Mouse (Mus musculus) intestine, postnatal 0 days (tissue): Measurements from ENCODE around the gene Cfap157. TPM values are rescaled to one million over a fixed set of nuclear protein-coding genes. Genes with fewer than 3 reads are reported as not detected.

Experiments
- ATAC-seq: fragments of 200-750 bp; cut with Nextera tagmentation; 2 replicates; pipeline ENCODE4 v1.8.0; 2017; ENCODE audit warnings: mild to moderate bottlenecking, moderate TSS enrichment, moderate library complexity
- H3K27ac ChIP-seq: fragments of 300-500 bp; sonication (generic); 2 replicates; pipeline ENCODE4 v1.5.1; 2014; ENCODE audit warnings: mild to moderate bottlenecking, low read depth, low read length, moderate library complexity
- H3K27me3 ChIP-seq: fragments of 300-500 bp; sonication (generic); replicated peaks from 2 replicates; pipeline ENCODE4 v1.6.1; 2014; ENCODE audit warnings: low read length, mixed read lengths; ENCODE audit not compliant: control insufficient read depth, insufficient read depth
- H3K36me3 ChIP-seq: fragments of 300-500 bp; sonication (generic); 2 replicates; pipeline ENCODE4 v1.6.1; 2014; ENCODE audit warnings: mild to moderate bottlenecking, moderate library complexity; ENCODE audit not compliant: control insufficient read depth, insufficient read depth
- H3K4me1 ChIP-seq: fragments of 300-500 bp; sonication (generic); replicated peaks from 2 replicates; pipeline ENCODE4 v1.6.1; 2014; ENCODE audit warnings: antibody characterized with exemption, low read length, mixed read lengths; ENCODE audit not compliant: control insufficient read depth, insufficient read depth
- H3K4me2 ChIP-seq: fragments of 300-500 bp; sonication (generic); replicated peaks from 2 replicates; pipeline ENCODE4 v1.6.1; 2014; ENCODE audit warnings: low read depth, mild to moderate bottlenecking, moderate library complexity
- H3K4me3 ChIP-seq: fragments of 300-500 bp; sonication (generic); 2 replicates; pipeline ENCODE4 v1.5.1; 2014; ENCODE audit warnings: low read depth, low read length
- H3K9ac ChIP-seq: fragments of 300-500 bp; sonication (generic); 2 replicates; pipeline ENCODE4 v1.6.1; 2014; ENCODE audit warnings: mild to moderate bottlenecking, low read depth, low read length
- H3K9me3 ChIP-seq: fragments of 300-500 bp; sonication (generic); 2 replicates; pipeline ENCODE4 v1.6.1; 2016; ENCODE audit warnings: mixed run types; ENCODE audit not compliant: control insufficient read depth
- CTCF ChIP-seq: sonication (generic); IDR thresholded peaks from 2 replicates; pipeline ENCODE4 v1.5.1; 2016; ENCODE audit warnings: low read depth, mild to moderate bottlenecking, control low read depth, antibody characterized with exemption, moderate library complexity
- WGBS: fragments of 180-500 bp; shearing (Covaris S2); extraction: QIAGEN DNeasy Blood & Tissue Kit; methylation state at CpG from one replicate; pipeline ENCODE4 v1.1.7; 2014; 5-methylcytosine and 5-hydroxymethylcytosine counted together
- polyA plus RNA-seq: library from polyadenylated mRNA; unstranded; fragments of >200 nt; fragmentation: Nextera tagmentation; extraction: Ambion mirVana; gene quantifications from 2 replicates; pipeline ENCODE4 v1.2.1, GENCODE M21; 2015

The Cfap157 gene
- polyA plus RNA-seq, 1 experiment from 2014 or later: 0.76 TPM

DNA sequence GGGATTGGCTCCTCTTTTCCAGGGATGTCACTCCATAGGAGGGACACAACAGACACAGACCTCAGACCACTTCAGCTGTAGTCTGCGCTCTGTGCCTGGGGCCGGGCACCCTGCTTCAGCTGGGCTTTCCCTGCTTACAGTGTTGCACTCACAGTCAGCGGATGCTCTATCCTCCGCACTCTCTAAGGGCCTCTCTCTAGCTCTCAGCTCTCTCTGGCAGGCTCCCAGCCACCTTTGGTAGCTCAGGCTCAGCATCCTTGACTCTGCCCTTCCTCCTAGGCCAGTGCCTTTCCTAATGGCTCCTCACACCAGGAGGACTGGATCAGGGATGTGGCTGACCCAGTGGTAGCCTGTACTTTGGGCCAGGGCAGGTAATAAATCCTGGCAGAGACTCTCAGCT lies 52.3 kb downstream of the Cfap157 start:
- no peak overlapping the region for H3K4me3 ChIP-seq
- H3K4me2 ChIP-seq: no peak overlapping the region
- no peak overlapping the region for H3K9ac ChIP-seq
- H3K9me3 ChIP-seq: no peaks in the 10 kb centered on the region
- H3K36me3 ChIP-seq: no peaks in the 10 kb centered on the region
- no peaks in the 10 kb centered on the region for H3K27me3 ChIP-seq
- H3K4me1 ChIP-seq: no peaks in the 10 kb centered on the region
- 50% methylated on average over 4 of the region's 4 CpGs for WGBS
- no peak for TF ChIP-seq CTCF
- no peak for ATAC-seq
- no peak overlapping the region for H3K27ac ChIP-seq

- no peak for ATAC-seq
- WGBS: 49% methylated on average over 11 of the region's 11 CpGs
- H3K4me2 ChIP-seq: no peak overlapping the region
- no peaks in the 10 kb centered on the region for H3K27me3 ChIP-seq
- H3K9me3 ChIP-seq: no peaks in the 10 kb centered on the region
- TF ChIP-seq CTCF: no peak
- H3K36me3 ChIP-seq: no peaks in the 10 kb centered on the region
- no peak overlapping the region for H3K4me3 ChIP-seq
- H3K4me1 ChIP-seq: no peaks in the 10 kb centered on the region
- H3K9ac ChIP-seq: no peak overlapping the region; the same call in 1 of the 2 replicates
- H3K27ac ChIP-seq: 0 out of 2 replicates have a peak overlapping the region, but pooled peaks have one; percentile 28
Observed at GRCm38 (mm10) chr2:32730854-32731253, 53.4 kb downstream of the Cfap157 start.

DNA sequence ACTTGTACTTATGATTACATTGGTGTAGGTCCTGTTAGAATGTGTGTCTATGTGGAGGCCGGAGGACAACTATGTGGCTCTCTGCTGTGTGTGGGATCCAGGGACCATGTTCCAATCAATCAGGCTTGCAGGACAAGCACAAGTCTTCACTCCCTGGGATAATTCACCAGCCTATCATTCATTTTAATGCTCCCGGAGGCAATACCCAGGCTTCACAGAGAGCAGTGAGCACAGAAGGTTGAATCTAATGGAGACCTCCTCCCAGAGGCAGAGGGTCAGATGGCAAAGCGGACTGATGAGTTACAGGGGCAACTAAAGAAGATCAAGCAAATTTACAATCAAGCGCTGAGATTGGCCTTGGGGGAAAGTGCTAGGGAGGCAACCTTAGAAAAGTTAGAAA lies 54.7 kb downstream of the Cfap157 start:
- Histone ChIP-seq H3K4me3 (no peak overlapping the region), H3K36me3 (no peaks in the 10 kb centered on the region), H3K9ac (no peak overlapping the region), H3K4me2 (peak overlapping the region; percentile 61; the same call in 1 of the 2 replicates), H3K27me3 (no peaks in the 10 kb centered on the region), H3K9me3 (no peaks in the 10 kb centered on the region), H3K4me1 (no peaks in the 10 kb centered on the region), H3K27ac (no peak overlapping the region)
- WGBS: 70% methylated on average over 4 of the region's 4 CpGs
- no peak for TF ChIP-seq CTCF
- ATAC-seq: no peak

DNA sequence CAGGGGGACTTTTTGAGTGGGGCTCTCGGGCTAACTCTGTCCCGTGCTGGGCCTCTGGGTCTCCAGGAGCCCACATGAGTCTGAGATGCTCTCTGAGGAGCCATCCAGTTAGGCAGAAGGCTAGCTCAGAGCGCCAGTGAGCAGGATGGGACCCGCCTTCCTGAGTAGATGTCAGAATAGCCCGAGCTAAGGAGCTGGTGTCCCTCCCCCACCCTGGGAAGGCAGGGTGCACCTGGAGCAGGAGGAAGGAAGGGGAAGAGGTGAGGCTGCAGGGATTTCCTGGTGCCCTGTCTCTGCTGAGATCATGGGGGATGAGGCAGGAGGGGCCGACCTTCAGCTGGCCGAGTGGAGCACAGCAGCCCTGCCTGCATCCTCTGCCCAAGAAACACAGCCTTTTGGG lies 55.8 kb downstream of the Cfap157 start:
- H3K4me1 ChIP-seq: no peaks in the 10 kb centered on the region
- no peaks in the 10 kb centered on the region for H3K9me3 ChIP-seq
- H3K4me3 ChIP-seq: peak overlapping the region; percentile 31; the same call in 1 of the 2 replicates
- H3K27me3 ChIP-seq: no peaks in the 10 kb centered on the region
- 40% methylated on average over 7 of the region's 7 CpGs for WGBS
- no peaks in the 10 kb centered on the region for H3K36me3 ChIP-seq
- peak overlapping the region; percentile 61 for H3K4me2 ChIP-seq
- ATAC-seq: no peak
- H3K9ac ChIP-seq: no peak overlapping the region
- no peak overlapping the region for H3K27ac ChIP-seq
- TF ChIP-seq CTCF: no peak

GRCm38 (mm10) chr2:32727435-32727834 lies 56.8 kb downstream of the Cfap157 start:
- no peaks in the 10 kb centered on the region for H3K4me1 ChIP-seq
- H3K9ac ChIP-seq: no peak overlapping the region
- no peaks in the 10 kb centered on the region for H3K36me3 ChIP-seq
- WGBS: 1% methylated on average over 16 of the region's 16 CpGs
- no peaks in the 10 kb centered on the region for H3K27me3 ChIP-seq
- H3K27ac ChIP-seq: no peak overlapping the region
- TF ChIP-seq CTCF: no peak
- peak; percentile 92 for ATAC-seq
- no peaks in the 10 kb centered on the region for H3K9me3 ChIP-seq
- peak overlapping the region; percentile 61 for H3K4me2 ChIP-seq
- H3K4me3 ChIP-seq: peak overlapping the region; percentile 31

Other genes starting within 250 kb of the Cfap157 start
- gene Fam102a, start 249.1 kb downstream of the Cfap157 start, polyA plus RNA-seq: 18.0 and 18.4 TPM in 2 replicates
- 120 and 124 TPM in 2 replicates for gene Dpm2, start 213.6 kb downstream of the Cfap157 start, polyA plus RNA-seq
- gene Pip5kl1, start 209.6 kb downstream of the Cfap157 start, polyA plus RNA-seq: not detected in 2 replicates
- 0.14 TPM in 1 of 2 replicates, not detected in the other for gene 9430097D07Rik, start 208.7 kb downstream of the Cfap157 start, polyA plus RNA-seq
- 5.7 and 6.6 TPM in 2 replicates for gene St6galnac4, start 197.3 kb downstream of the Cfap157 start, polyA plus RNA-seq
- 8.3 and 9.1 TPM in 2 replicates for gene St6galnac6, start 184.7 kb downstream of the Cfap157 start, polyA plus RNA-seq
- gene Ak1, start 162.7 kb downstream of the Cfap157 start, polyA plus RNA-seq: 10.5 and 12.1 TPM in 2 replicates
- 32.2 and 34.1 TPM in 2 replicates for gene Eng, start 137.8 kb downstream of the Cfap157 start, polyA plus RNA-seq
- gene Fpgs, start 80.3 kb downstream of the Cfap157 start, polyA plus RNA-seq: 12.4 and 15.2 TPM in 2 replicates
- 54.0 and 62.2 TPM in 2 replicates for gene Cdk9, start 71.4 kb downstream of the Cfap157 start, polyA plus RNA-seq
- 11.2 and 11.7 TPM in 2 replicates for gene Sh2d3c, start 63.4 kb downstream of the Cfap157 start, polyA plus RNA-seq
- 0.18 TPM in 2 replicates for gene 6330409D20Rik, start 43.4 kb downstream of the Cfap157 start, polyA plus RNA-seq
- 59.2 and 60.4 TPM in 2 replicates for gene Tor2a, start 27.2 kb downstream of the Cfap157 start, polyA plus RNA-seq
- gene Ttc16, start 8.8 kb downstream of the Cfap157 start, polyA plus RNA-seq: 0.04 and 0.09 TPM in 2 replicates
- 8.4 and 10.5 TPM in 2 replicates for gene Ptrh1, start 8.6 kb downstream of the Cfap157 start, polyA plus RNA-seq
- gene Stxbp1, start 62.8 kb upstream of the Cfap157 start, polyA plus RNA-seq: 12.1 and 12.2 TPM in 2 replicates
- 13.9 and 15.3 TPM in 2 replicates for gene Fam129b, start 91.7 kb upstream of the Cfap157 start, polyA plus RNA-seq
- 90.6 and 103 TPM in 2 replicates for gene Rpl12, start 177.1 kb upstream of the Cfap157 start, polyA plus RNA-seq
- gene Lrsam1, start 177.2 kb upstream of the Cfap157 start, polyA plus RNA-seq: 4.3 and 4.4 TPM in 2 replicates
- gene Slc2a8, start 197.7 kb upstream of the Cfap157 start, polyA plus RNA-seq: 48.7 and 50.2 TPM in 2 replicates